In genomic region chr12:80436336-80436976, GRCm38 (mm10) we compare ENCODE assay signal across 8 mouse cellular contexts. TPM values are rescaled to one million over a fixed set of nuclear protein-coding genes. Genes with fewer than 3 reads are reported as not detected.
DNase-seq lines count a peak whose midpoint lies in the region; ATAC-seq lines count a peak whose summit lies in the region.

Gene Dcaf5 (minus strand): TSS chr12:80436601.

- peak; percentile 65 for DNase-seq in adrenal gland, adult 8-10 months
- DNase-seq in embryo, embryonic 9.5 days (ENCODE audit: extremely low spot score), result peak; percentile 82
- peak; percentile 56 to 74 for DNase-seq in gastrocnemius, postnatal 4 days (ENCODE audit: low spot score in 2 of 2)
- peak; percentile 81 to 83 for DNase-seq in left cerebral cortex, postnatal 25 days (ENCODE audit: low spot score in 2 of 2)
- peak; percentile 83 for DNase-seq in mesoderm, embryonic 11.5 days (ENCODE audit: low read depth, low spot score)
- peak; percentile 63 to 72 for DNase-seq in right cerebral cortex, postnatal 36 days (ENCODE audit: low spot score in 2 of 2)
- peak; percentile 65 to 66 for DNase-seq in urinary bladder, postnatal 4 days (ENCODE audit: low spot score in 2 of 2)

- peaks cover 19% of the 10 kb centered on the region for H3K4me1 ChIP-seq in intestine, embryonic 16.5 days (ENCODE audit: control insufficient read depth, insufficient read depth, low read length)

- H3K27me3 ChIP-seq in intestine, embryonic 16.5 days (replicated peaks; ENCODE audit: control insufficient read depth, insufficient read depth, low read length), result no peaks in the 10 kb centered on the region

- intact Hi-C loops in left cerebral cortex, postnatal 25 days (cut with DNase I), result loop anchor here (1.0 kb wide), 1 partner anchor 27 kb away; the partner anchor contains the start of gene Exd2

- no peaks in the 10 kb centered on the region for H3K9me3 ChIP-seq in intestine, embryonic 16.5 days (ENCODE audit: control insufficient read depth, low read length)

- H3K36me3 ChIP-seq in intestine, embryonic 16.5 days (ENCODE audit: control insufficient read depth, insufficient read depth, low read length), result no peaks in the 10 kb centered on the region

- peak within 1 kb of the TSS; percentile 81 for H3K4me2 ChIP-seq in intestine, embryonic 16.5 days (ENCODE audit: low read depth, low read length)

- peak within 1 kb of the TSS; percentile 97 for H3K9ac ChIP-seq in intestine, embryonic 16.5 days (ENCODE audit: low read depth, low read length)

- peak within 1 kb of the TSS; percentile 98 for H3K27ac ChIP-seq in intestine, embryonic 16.5 days (ENCODE audit: low read length)

- WGBS in intestine, embryonic 16.5 days, result under 1% methylated on average over 74 of the region's 79 CpGs

- H3K4me3 ChIP-seq in intestine, embryonic 16.5 days (ENCODE audit: low read length), result peak within 1 kb of the TSS; percentile 83

- ATAC-seq in intestine, embryonic 16.5 days, result peak; percentile 81

RNA-seq across cellular contexts. Expression of gene Dcaf5, which starts in this region (rescaled TPM):
- 10 to 100 TPM; 37.0 to 46.5 (median 41.6) TPM for total RNA-seq in adrenal gland, adult 8-10 months (2022)
- total RNA-seq in gastrocnemius, postnatal 4 days (2021), result 10 to 100 TPM; 33.5 to 39.1 TPM
- polyA plus RNA-seq in intestine, embryonic 16.5 days (2015; fragmentation: Nextera tagmentation; extraction: Ambion mirVana), result 7.9 and 9.3 TPM in 2 replicates
- total RNA-seq in left cerebral cortex, postnatal 25 days (2021), result 10 to 100 TPM; 83.2 to 90.6 TPM

Comparison
In these comparisons a context has a peak if more than half of its experiments do, and no peak if none do; other contexts are left out.
1. Peak in every context shown above with its lines: DNase-seq, ATAC-seq, H3K4me3 ChIP-seq and H3K27ac ChIP-seq.